Mouse (Mus musculus) left cerebral cortex, adult 2 months (tissue): ENCODE measurements around the gene Tacc2. TPM values are rescaled to one million over a fixed set of nuclear protein-coding genes. Genes with fewer than 3 reads are reported as not detected.
"Not testable (repeated sequence)": the region's sequence is repeated elsewhere in the genome, so short reads cannot be mapped to it uniquely, and the experiment has no call there.

ENCODE experiments used
- DNase-seq, 2 experiments: peaks; one replicate each; pipeline ENCODE4 v3.0.0; 2021 to 2022; ENCODE audit warnings: low spot score in 2 of 2, mixed read lengths in 1 of 2; ENCODE audit errors: extremely low spot score in 1 of 2
- H3K27ac ChIP-seq: fragments of 200-600 bp; 2 replicates; pipeline ENCODE4 v1.8.1; 2022
- H3K4me3 ChIP-seq: fragments of 200-600 bp; 2 replicates; pipeline ENCODE4 v1.8.1; 2022
- CTCF ChIP-seq: fragments of 200-600 bp; IDR thresholded peaks from 2 replicates; pipeline ENCODE4 v1.8.1; 2022; ENCODE audit warnings: antibody characterized with exemption, mild to moderate bottlenecking, moderate library complexity
- intact Hi-C: fragments of 180-260 bp; cut with DNase I; formaldehyde crosslinking; loops from one replicate; pipeline ENCODE4 v1.15.1; 2025
- total RNA-seq, 2 experiments: library from RNA; stranded (reverse); gene quantifications; 2 replicates each; pipeline ENCODE4 v1.2.3; 2021

Gene Tacc2
- total RNA-seq, 2 experiments from 2014 or later, result 65.9 to 67.6 TPM

GRCm38 (mm10) chr7:130664629-130665028 is 87.4 kb downstream of the Tacc2 start:
- H3K27ac ChIP-seq, result no peak overlapping the region
- no peak overlapping the region for H3K4me3 ChIP-seq
- intact Hi-C loops, result no loop called here
- peak; percentile 3; the same call in 1 of the 2 replicates for TF ChIP-seq CTCF
- DNase-seq, result no peak

- no peak for TF ChIP-seq CTCF
Measured at GRCm38 (mm10) chr7:130665358-130665757, 88.1 kb downstream of the Tacc2 start.

GRCm38 (mm10) chr7:130668013-130668412 is 90.8 kb downstream of the Tacc2 start:
- intact Hi-C loops, H3K27ac ChIP-seq, H3K4me3 ChIP-seq, DNase-seq: not testable (repeated sequence)

More at GRCm38 (mm10) chr7:130665358-130665757, 88.1 kb downstream of the Tacc2 start:
- DNase-seq, result no peak
- no peak overlapping the region for H3K4me3 ChIP-seq
- intact Hi-C loops, result no loop called here
- no peak overlapping the region for H3K27ac ChIP-seq

- no peak overlapping the region for H3K27ac ChIP-seq
- no peak for TF ChIP-seq CTCF
- no peak for DNase-seq
- H3K4me3 ChIP-seq, result no peak overlapping the region
- intact Hi-C loops, result no loop called here
Measured at GRCm38 (mm10) chr7:130668729-130669281, 91.6 kb downstream of the Tacc2 start.

GRCm38 (mm10) chr7:130669370-130669881 is 92.2 kb downstream of the Tacc2 start:
- H3K27ac ChIP-seq, result no peak overlapping the region
- intact Hi-C loops, result no loop called here
- DNase-seq, result no peak
- no peak for TF ChIP-seq CTCF
- no peak overlapping the region for H3K4me3 ChIP-seq

- no peak for TF ChIP-seq CTCF
- DNase-seq, result no peak
- Histone ChIP-seq H3K27ac (no peak overlapping the region), H3K4me3 (no peak overlapping the region)
- intact Hi-C loops, result loop anchor here (5.0 to 10.0 kb wide), 2 partner anchors 123 to 244 kb away; no protein-coding TSS in a partner anchor
Measured at GRCm38 (mm10) chr7:130670358-130670757, 93.1 kb downstream of the Tacc2 start.

- TF ChIP-seq CTCF, result no peak
- Histone ChIP-seq H3K27ac (no peak overlapping the region), H3K4me3 (no peak overlapping the region)
- DNase-seq, result no peak
- intact Hi-C loops, result loop anchor here (5.0 to 10.0 kb wide), 2 partner anchors 124 to 244 kb away; no protein-coding TSS in a partner anchor
Measured at GRCm38 (mm10) chr7:130671301-130671700, 94.1 kb downstream of the Tacc2 start.

- peak; percentile 73 for TF ChIP-seq CTCF
- Histone ChIP-seq H3K4me3 (no peak overlapping the region), H3K27ac (no peak overlapping the region)
- intact Hi-C loops, result loop anchor here (1.0 to 10.0 kb wide), 3 partner anchors 89 to 241 kb away; no protein-coding TSS in a partner anchor
- DNase-seq, result peak in 1 of 2 experiments; percentile 36
Measured at GRCm38 (mm10) chr7:130673169-130674033, 96.2 kb downstream of the Tacc2 start.

GRCm38 (mm10) chr7:130674526-130674925 is 97.3 kb downstream of the Tacc2 start:
- H3K4me3 ChIP-seq, result no peak overlapping the region
- DNase-seq, result no peak
- no peak for TF ChIP-seq CTCF
- intact Hi-C loops, result loop anchor here (5.0 to 10.0 kb wide), 2 partner anchors 127 to 240 kb away; no protein-coding TSS in a partner anchor
- no peak overlapping the region for H3K27ac ChIP-seq

- H3K27ac ChIP-seq, result no peak overlapping the region
- TF ChIP-seq CTCF, result no peak
- H3K4me3 ChIP-seq, result no peak overlapping the region
- intact Hi-C loops, result loop anchor here (10.0 kb wide), 1 partner anchor 238 kb away; no protein-coding TSS in a partner anchor
- no peak for DNase-seq
Measured at GRCm38 (mm10) chr7:130676885-130677540, 99.8 kb downstream of the Tacc2 start.

GRCm38 (mm10) chr7:130677541-130678274 is 100.5 kb downstream of the Tacc2 start:
- H3K27ac ChIP-seq, result no peak overlapping the region
- no peak overlapping the region for H3K4me3 ChIP-seq
- DNase-seq, result no peak
- intact Hi-C loops, result loop anchor here (10.0 kb wide), 1 partner anchor 237 kb away; no protein-coding TSS in a partner anchor
- no peak for TF ChIP-seq CTCF
